Mouse (Mus musculus) cerebellum, adult 2 months (tissue): Measurements from ENCODE around the gene Uba52.

Experiments used
- CTCF ChIP-seq: fragments of 200-500 bp; IDR thresholded peaks from 2 replicates; pipeline ENCODE4 v1.5.1; 2011; ENCODE audit warnings: low read depth, mild to moderate bottlenecking, control low read depth, low read length, moderate library complexity, borderline replicate concordance; ENCODE audit not compliant: insufficient read depth
- POLR2A ChIP-seq: fragments of 200-500 bp; IDR thresholded peaks from 2 replicates; pipeline ENCODE4 v1.6.1; 2011; ENCODE audit warnings: low read length, control low read depth, borderline replicate concordance; ENCODE audit not compliant: insufficient read depth

GRCm38 (mm10) chr8:70460199-70460598 lies 50.4 kb downstream of the Uba52 start:
- TF ChIP-seq CTCF (no peak), POLR2A (no peak)
